Mouse (Mus musculus) adrenal gland, postnatal 10 days (tissue): ENCODE data around the gene Dctd. TPM values are rescaled to one million over a fixed set of nuclear protein-coding genes. Genes with fewer than 3 reads are reported as not detected.
A peak's percentile ranks its signal among the peaks of the same experiment; 100 is the strongest.
"Not testable (repeated sequence)": the region's sequence is repeated elsewhere in the genome, so short reads cannot be mapped to it uniquely, and the experiment has no call there.

ENCODE experiments used
- DNase-seq: peaks from one replicate; pipeline ENCODE4 v3.0.0; 2021; ENCODE audit warnings: mixed read lengths
- total RNA-seq, 2 experiments: library from RNA; stranded (reverse); gene quantifications; 2 replicates each; pipeline ENCODE4 v1.2.3; 2021

Gene Dctd
- total RNA-seq, 2 experiments from 2014 or later: 7.3 to 12.3 TPM

GRCm38 (mm10) chr8:48145766-48146165, 46.9 kb downstream of the Dctd start:
- DNase-seq: no peak

GRCm38 (mm10) chr8:48146449-48146848, 47.6 kb downstream of the Dctd start:
- DNase-seq: no peak

- peak; percentile 58 for DNase-seq
These were observed 53.3 kb downstream of the Dctd start for GRCm38 (mm10) chr8:48152062-48152738.

GRCm38 (mm10) chr8:48153360-48154121, 54.6 kb downstream of the Dctd start:
- DNase-seq: peak; percentile 84

DNA sequence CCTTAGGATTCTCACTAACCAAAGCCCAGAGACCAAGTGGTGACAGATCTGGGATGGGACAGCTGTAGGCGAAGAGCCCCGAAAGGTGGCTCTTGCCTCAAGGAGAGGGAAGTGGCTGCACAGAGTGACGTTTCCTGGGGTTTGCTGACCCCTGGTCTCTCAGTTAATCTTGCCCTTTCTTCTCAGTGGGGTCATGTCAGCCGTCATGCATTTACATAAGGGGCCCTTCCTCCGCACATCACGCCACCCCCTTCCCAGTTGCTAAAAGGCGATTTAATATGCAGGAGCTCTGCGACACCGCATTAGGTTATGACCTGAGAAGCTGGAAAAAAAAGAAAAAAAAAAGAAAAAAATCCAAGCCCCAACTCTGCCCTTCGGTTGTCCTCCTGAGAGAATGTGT, 58.8 kb downstream of the Dctd start:
- DNase-seq: no peak

GRCm38 (mm10) chr8:48158560-48159217, 59.8 kb downstream of the Dctd start:
- DNase-seq: no peak

DNA sequence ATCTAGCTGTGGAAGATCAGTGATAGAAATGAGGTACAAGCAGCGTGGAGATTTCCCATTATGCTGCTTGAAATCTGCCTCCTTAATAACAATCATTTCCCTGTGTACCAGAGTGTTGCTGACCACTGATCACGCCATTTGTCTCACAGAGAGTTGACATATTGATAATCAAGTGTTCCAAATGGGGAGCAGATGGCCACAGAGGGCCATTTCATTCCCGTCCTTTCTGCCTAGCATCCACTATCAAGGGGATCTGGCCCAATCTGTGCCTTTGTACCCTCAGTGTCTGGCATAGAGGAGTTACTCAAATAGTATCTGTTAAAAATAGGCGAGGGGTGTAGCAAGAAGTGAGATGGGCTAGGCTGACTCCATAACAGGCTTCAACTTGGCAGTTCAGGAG, 78.5 kb downstream of the Dctd start:
- DNase-seq: no peak

DNA sequence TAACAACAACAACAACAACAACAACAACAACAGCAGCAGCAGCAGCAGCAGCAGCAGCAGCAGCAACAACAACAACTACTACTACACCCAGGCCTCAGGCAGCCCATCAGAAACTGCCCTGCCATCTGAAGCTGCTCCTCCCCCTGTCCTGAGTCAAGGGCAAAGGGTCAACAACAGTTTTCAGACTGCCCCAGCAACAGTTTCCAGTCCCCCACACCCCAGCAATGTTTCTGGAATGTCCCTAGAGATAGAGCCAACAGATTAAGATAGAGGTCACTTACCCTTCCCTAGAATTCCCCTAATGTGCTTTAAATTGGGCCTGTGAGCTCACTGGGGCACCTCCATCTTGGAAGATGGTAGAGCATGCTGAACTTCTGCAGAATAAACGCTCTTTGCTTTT, 79.0 kb downstream of the Dctd start:
- DNase-seq: no peak

DNA sequence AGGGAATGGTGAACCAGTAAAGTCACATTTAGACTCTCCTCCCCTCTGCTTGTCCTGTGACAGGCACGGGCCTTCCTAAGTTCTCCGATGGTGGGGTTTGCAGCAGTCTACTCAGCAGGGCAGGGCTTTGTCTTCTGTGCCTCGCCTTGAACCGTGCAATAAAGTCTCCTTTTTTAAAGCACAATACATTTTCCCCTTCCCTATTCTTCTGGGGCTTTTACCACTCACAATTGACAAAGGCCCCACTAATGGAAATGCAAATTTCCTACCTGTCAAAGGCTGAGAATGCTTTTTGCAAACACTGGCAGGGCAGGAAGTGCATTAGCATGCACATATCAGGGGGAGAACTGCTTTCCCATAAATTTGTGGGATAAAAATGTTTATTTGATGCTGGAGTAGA, 80.1 kb downstream of the Dctd start:
- no peak for DNase-seq

DNA sequence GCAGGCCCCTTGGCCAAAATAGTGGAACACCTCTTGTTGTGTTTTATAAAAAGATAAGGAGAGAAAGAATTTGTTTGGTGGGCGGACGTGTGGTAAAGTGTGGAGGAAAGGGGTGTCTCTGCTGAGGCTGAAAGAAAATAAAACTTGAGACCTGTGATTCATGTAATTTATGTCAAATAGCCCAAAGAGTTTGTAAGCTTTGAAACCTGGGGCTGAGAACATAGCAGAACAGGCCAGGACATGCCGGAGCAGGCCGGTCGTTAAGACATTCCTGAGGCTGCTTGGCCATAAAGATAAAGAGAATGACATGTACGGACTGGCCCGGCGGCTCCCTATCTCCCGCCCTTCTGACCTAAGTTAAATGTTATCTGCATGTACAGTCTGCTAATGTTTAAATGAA, 81.3 kb downstream of the Dctd start:
- not testable (repeated sequence) for DNase-seq

GRCm38 (mm10) chr8:48181000-48181399, 82.1 kb downstream of the Dctd start:
- DNase-seq: no peak

DNA sequence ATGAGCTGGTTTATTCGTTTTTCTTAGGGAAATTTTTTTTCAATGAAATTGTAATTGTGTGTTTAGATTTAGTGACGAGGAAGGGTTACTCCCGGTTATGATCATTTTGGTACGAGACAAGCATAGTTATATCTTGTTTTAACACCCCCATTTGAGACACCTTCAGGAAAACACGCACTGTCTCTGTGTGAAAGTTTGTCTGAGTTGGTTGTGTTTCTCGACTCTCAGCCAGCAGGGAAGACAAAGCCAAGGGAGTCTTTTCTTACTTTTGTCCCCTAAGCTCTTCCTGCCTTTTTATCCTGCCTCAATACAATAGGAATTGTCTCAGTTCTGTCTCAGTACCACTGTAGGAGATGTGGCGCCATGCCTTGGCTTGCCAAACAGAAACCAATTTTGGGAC, 84.9 kb downstream of the Dctd start:
- no peak for DNase-seq

- no peak for DNase-seq
These were observed 89.7 kb downstream of the Dctd start for GRCm38 (mm10) chr8:48188586-48188985.

- no peak for DNase-seq
These were observed 97.1 kb downstream of the Dctd start for GRCm38 (mm10) chr8:48195971-48196370.

DNA sequence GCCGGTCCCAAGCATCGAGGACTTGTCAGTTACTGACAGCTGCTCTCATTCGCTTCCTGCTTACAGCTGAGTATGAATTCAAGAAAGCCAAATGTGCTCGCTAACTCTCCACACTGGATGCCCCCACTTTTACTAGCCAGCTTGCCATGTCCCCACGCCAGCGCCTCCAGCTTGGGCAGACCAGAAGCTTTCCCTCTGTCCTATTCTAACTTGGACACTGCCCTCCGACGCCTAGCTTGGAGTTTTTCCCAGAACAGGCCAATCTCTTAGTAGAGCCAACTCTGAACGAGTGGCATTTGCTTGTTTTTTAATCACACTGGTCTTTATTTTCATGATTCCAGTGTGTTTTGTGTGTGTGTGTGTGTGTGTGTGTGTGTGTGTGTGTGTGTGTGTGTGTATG, 100.3 kb downstream of the Dctd start:
- no peak for DNase-seq

DNA sequence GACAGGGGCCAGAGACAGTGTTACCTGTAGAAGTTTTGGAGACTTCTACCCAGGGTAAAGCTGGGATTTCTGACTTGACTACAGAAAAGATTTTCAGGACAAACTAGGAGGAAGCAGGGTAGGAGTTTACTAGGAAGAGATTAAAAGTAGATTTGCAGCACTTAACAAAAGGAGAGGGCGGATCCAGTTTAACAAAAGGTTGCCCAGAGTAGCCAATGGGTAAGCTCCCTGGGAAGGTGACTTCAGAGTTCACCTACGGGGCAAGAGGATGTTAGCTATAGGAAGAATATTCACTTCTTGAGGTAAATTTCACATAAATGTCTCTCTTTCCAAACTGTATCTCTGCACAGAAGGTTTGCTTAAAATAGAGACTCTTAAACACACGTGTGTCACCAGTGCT, 103.7 kb downstream of the Dctd start:
- DNase-seq: no peak

Other genes starting within 250 kb of the Dctd start
- 10 to 100 TPM; 23.0 to 24.4 TPM for gene Wwc2, start 108.2 kb upstream of the Dctd start, total RNA-seq